Mouse (Mus musculus): ENCODE measurements around the gene Zfp292.

The Zfp292 gene

GRCm38 (mm10) chr4:34801166-34802034 is 81.4 kb downstream of the Zfp292 start:
- DNase-seq (ENCODE audit: extremely low read depth, insufficient read length, low spot score): no peak

DNA sequence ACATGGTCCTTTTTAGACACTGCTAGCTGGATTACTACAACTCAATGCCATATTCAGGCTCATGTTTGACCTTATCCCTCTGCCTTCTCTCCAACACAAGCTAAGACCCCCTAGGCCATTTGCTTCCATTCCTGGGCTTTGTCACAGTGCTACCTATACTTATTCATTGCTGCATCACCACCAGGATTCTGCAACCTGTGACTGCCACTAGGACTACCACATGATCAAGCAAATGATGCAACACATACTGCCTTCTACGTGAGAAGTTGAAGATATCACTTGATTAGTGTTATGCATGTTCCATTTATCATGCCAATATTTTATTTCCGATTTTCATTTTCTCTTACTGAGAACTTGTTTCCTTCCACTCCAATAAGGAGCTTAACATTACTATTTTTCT is 84.8 kb downstream of the Zfp292 start:
- no peak for DNase-seq (ENCODE audit: extremely low read depth, insufficient read length, low spot score)

DNA sequence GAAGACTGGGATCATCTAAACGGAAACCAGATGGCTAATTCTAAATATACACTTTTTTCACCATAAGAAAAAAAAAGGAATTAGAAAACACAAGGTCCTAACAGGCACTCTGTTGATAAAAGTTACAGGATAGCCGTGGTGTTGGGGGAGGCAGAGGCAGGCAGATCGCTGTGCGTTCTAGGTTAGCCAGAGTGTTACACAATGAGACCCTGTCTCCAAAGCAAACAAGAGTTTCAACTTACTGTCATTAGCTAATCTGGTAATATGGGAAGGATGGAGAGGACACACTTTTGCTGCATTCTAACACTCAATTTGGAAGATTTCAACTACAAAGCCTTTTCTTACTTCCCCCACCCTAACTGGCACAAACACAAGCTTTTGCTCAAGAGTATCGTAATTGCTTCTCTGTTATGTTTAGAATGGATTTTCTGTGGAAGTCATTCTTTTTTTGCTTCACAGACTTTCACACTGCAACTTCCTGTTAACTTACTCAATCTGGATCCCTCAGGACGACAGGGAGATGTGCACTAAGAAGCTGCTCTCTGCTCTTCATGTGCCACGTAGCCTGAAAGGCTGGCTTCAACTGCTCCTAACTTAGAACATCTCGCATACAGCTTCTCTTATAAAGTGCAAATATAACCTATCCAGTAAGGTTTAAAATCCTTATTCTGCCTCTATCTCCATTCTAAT is 85.3 kb downstream of the Zfp292 start:
- no peak for DNase-seq (ENCODE audit: extremely low read depth, insufficient read length, low spot score)

DNA sequence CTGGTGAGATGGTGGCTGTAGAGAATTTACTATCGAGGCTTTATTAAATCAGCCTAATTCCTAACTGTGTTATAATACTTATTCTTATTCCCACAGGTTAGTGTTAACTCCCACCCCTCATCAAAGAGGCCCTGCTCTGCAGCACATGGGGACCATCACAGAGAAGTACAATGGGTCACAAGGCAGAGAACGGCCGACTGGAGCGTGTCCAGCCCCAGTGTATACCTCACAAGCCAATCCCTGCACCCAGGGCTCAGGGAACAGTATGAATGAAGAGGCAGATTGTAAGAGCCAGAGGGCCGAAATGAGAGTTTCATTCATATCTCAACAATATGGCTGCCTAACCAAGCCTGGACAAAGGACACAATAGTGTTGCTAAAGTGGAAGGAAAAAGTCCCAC is 86.5 kb downstream of the Zfp292 start:
- DNase-seq (ENCODE audit: extremely low read depth, insufficient read length, low spot score): no peak

GRCm38 (mm10) chr4:34786476-34786875 is 96.3 kb downstream of the Zfp292 start:
- no peak for DNase-seq (ENCODE audit: extremely low read depth, insufficient read length, low spot score)

DNA sequence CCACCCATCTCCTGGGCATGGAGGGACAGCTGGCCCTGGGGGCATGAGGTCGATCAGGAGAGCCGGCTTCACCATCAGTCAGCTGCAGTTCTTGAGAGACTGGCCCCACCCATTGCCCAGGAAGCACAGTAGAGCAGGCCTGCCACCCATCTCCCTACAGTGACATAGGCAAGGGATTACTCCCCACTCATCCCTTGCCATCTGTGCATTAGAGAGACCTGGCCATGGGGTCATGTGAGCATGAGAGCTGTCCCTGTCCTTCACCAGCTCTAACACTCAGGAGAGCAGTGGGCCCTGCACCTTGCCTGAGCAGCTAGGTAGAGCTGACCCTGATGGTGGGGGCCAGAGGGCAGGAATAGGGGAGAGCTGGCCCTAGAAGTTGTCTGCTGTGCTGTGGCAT is 97.1 kb downstream of the Zfp292 start:
- no peak for DNase-seq (ENCODE audit: extremely low read depth, insufficient read length, low spot score)

DNA sequence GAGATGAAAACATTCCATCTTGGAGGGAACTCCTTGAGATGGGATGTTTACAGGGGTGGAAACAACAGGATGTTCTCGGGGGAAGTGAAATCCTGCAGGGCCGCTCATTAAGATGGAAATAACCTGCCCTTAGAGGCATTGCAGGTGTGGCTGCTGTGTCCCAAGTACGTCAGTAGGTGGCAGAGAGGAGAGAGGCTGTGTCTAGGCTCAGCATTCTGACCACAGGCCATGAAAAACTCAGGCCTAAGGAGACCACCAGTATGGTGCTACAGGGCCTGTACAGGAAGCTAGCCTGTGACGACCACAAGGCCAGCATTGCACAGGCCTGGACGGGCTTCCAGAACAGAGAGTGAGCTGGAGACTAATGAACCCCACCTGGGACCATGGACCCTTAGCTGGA is 97.9 kb downstream of the Zfp292 start:
- DNase-seq (ENCODE audit: extremely low read depth, insufficient read length, low spot score): no peak

- no peak for DNase-seq (ENCODE audit: extremely low read depth, insufficient read length, low spot score)
Observed at GRCm38 (mm10) chr4:34782730-34783129, 100.0 kb downstream of the Zfp292 start.

GRCm38 (mm10) chr4:34777677-34778527 is 104.9 kb downstream of the Zfp292 start, which contains the start of gene Smim8:
TSS of gene Smim8 (minus strand) at chr4:34778423.
- DNase-seq (ENCODE audit: extremely low read depth, insufficient read length, low spot score): peak; percentile 96

GRCm38 (mm10) chr4:34771652-34772371 is 110.9 kb downstream of the Zfp292 start:
- DNase-seq (ENCODE audit: extremely low read depth, insufficient read length, low spot score): no peak

DNA sequence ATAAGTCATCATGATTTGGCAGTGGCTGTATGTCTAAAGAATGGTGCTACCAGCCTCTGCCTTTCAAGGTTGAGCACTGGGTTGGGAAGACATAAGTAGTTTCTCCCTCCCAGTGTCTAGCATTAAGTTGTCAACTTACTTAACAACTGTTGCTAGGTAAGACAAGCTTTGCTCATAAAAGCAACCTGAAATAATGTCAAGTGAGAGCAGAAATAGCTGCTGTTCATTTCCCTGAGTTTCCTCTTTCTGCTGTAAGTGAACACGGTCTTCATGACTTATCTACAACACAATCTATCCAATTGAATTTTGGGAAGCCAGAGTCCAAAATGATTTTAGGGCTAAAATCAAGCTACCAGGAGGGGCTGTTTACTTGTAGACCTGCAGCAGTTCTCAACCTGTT is 126.6 kb downstream of the Zfp292 start, which contains the start of gene Gm136:
Gene Gm136 (minus strand): TSS at position 101 of the 400 bp plus-strand sequence.
- no peak for DNase-seq (ENCODE audit: extremely low read depth, insufficient read length, low spot score)
